Mouse (Mus musculus): ENCODE results near the gene Tcf21. TPM values are rescaled to one million over a fixed set of nuclear protein-coding genes. Genes with fewer than 3 reads are reported as not detected.

Gene Tcf21
- polyA plus RNA-seq, 1 experiment: not detected

GRCm38 (mm10) chr10:22826244-22826643 is 6.3 kb upstream of the Tcf21 start:
- Histone ChIP-seq H3K79me2 (ENCODE audit: control insufficient read depth, insufficient read depth) (no peaks in the 10 kb centered on the region), H3K4me3 (ENCODE audit: insufficient read depth, poor library complexity, severe bottlenecking) (no peak overlapping the region), H3K36me3 (ENCODE audit: control insufficient read depth, insufficient read depth) (no peaks in the 10 kb centered on the region), H3K27me3 (ENCODE audit: control insufficient read depth, insufficient read depth, insufficient read length) (peaks cover 5% of the 10 kb centered on the region), H3ac (ENCODE audit: control insufficient read depth, insufficient read length, low read depth) (no peak overlapping the region), H3K79me3 (ENCODE audit: low read depth) (no peaks in the 10 kb centered on the region)
- no peak for TF ChIP-seq FOSL1 (IDR thresholded peaks at IDR 0.05; ENCODE audit: insufficient read depth, low read length, poor library complexity, severe bottlenecking)

- Histone ChIP-seq H3K79me3 (ENCODE audit: low read depth) (no peaks in the 10 kb centered on the region), H3K36me3 (ENCODE audit: control insufficient read depth, insufficient read depth) (no peaks in the 10 kb centered on the region), H3K4me3 (ENCODE audit: insufficient read depth, poor library complexity, severe bottlenecking) (no peak overlapping the region), H3K79me2 (ENCODE audit: control insufficient read depth, insufficient read depth) (no peaks in the 10 kb centered on the region), H3ac (ENCODE audit: control insufficient read depth, insufficient read length, low read depth) (no peak overlapping the region), H3K27me3 (ENCODE audit: control insufficient read depth, insufficient read depth, insufficient read length) (peaks cover 19% of the 10 kb centered on the region)
- TF ChIP-seq FOSL1 (IDR thresholded peaks at IDR 0.05; ENCODE audit: insufficient read depth, low read length, poor library complexity, severe bottlenecking): no peak
- no peak for TF ChIP-seq MYOD1 (IDR thresholded peaks at IDR 0.05; ENCODE audit: control insufficient read depth, insufficient read length, low read depth)
- TF ChIP-seq CTCF (IDR thresholded peaks at IDR 0.05; ENCODE audit: control insufficient read depth, insufficient read depth, insufficient read length): no peak
- TF ChIP-seq MYOG (IDR thresholded peaks at IDR 0.05; ENCODE audit: control insufficient read depth, extremely low read depth, insufficient read length): no peak
- TF ChIP-seq USF1 (IDR thresholded peaks at IDR 0.05; ENCODE audit: low read depth): no peak
- no peak for TF ChIP-seq CEBPB (IDR thresholded peaks at IDR 0.05; ENCODE audit: low read depth)
- TF ChIP-seq MAX (IDR thresholded peaks at IDR 0.05): no peak
Observed at GRCm38 (mm10) chr10:22822896-22823295, 2.9 kb upstream of the Tcf21 start.

- H3K36me3 ChIP-seq (ENCODE audit: control insufficient read depth, insufficient read depth): no peaks in the 10 kb centered on the region
- peaks cover 24% of the 10 kb centered on the region for H3K27me3 ChIP-seq (ENCODE audit: control insufficient read depth, insufficient read depth, insufficient read length)
Observed at GRCm38 (mm10) chr10:22822486-22822885, 2.5 kb upstream of the Tcf21 start.

GRCm38 (mm10) chr10:22821709-22822108 is 1.7 kb upstream of the Tcf21 start:
- Histone ChIP-seq H3K36me3 (ENCODE audit: control insufficient read depth, insufficient read depth) (no peaks in the 10 kb centered on the region), H3ac (ENCODE audit: control insufficient read depth, insufficient read length, low read depth) (no peak overlapping the region), H3K27me3 (ENCODE audit: control insufficient read depth, insufficient read depth, insufficient read length) (peaks cover 26% of the 10 kb centered on the region), H3K4me3 (ENCODE audit: insufficient read depth, poor library complexity, severe bottlenecking) (no peak overlapping the region), H3K79me3 (ENCODE audit: low read depth) (no peaks in the 10 kb centered on the region), H3K79me2 (ENCODE audit: control insufficient read depth, insufficient read depth) (no peaks in the 10 kb centered on the region)
- TF ChIP-seq CTCF (IDR thresholded peaks at IDR 0.05; ENCODE audit: control insufficient read depth, insufficient read depth, insufficient read length): no peak
- no peak for TF ChIP-seq MYOG (IDR thresholded peaks at IDR 0.05; ENCODE audit: control insufficient read depth, extremely low read depth, insufficient read length)
- no peak for TF ChIP-seq CEBPB (IDR thresholded peaks at IDR 0.05; ENCODE audit: low read depth)
- no peak for TF ChIP-seq MYOD1 (IDR thresholded peaks at IDR 0.05; ENCODE audit: control insufficient read depth, insufficient read length, low read depth)
- no peak for TF ChIP-seq USF1 (IDR thresholded peaks at IDR 0.05; ENCODE audit: low read depth)
- TF ChIP-seq FOSL1 (IDR thresholded peaks at IDR 0.05; ENCODE audit: insufficient read depth, low read length, poor library complexity, severe bottlenecking): no peak
- no peak for TF ChIP-seq MAX (IDR thresholded peaks at IDR 0.05)

More at GRCm38 (mm10) chr10:22822486-22822885, 2.5 kb upstream of the Tcf21 start:
- H3K4me3 ChIP-seq (ENCODE audit: insufficient read depth, poor library complexity, severe bottlenecking): no peak overlapping the region
- H3K79me3 ChIP-seq (ENCODE audit: low read depth): no peaks in the 10 kb centered on the region
- H3ac ChIP-seq (ENCODE audit: control insufficient read depth, insufficient read length, low read depth): no peak overlapping the region
- no peak for TF ChIP-seq MYOG (IDR thresholded peaks at IDR 0.05; ENCODE audit: control insufficient read depth, extremely low read depth, insufficient read length)
- TF ChIP-seq FOSL1 (IDR thresholded peaks at IDR 0.05; ENCODE audit: insufficient read depth, low read length, poor library complexity, severe bottlenecking): no peak
- TF ChIP-seq CEBPB (IDR thresholded peaks at IDR 0.05; ENCODE audit: low read depth): no peak
- no peak for TF ChIP-seq MAX (IDR thresholded peaks at IDR 0.05)
- TF ChIP-seq USF1 (IDR thresholded peaks at IDR 0.05; ENCODE audit: low read depth): no peak
- no peak for TF ChIP-seq MYOD1 (IDR thresholded peaks at IDR 0.05; ENCODE audit: control insufficient read depth, insufficient read length, low read depth)
- TF ChIP-seq CTCF (IDR thresholded peaks at IDR 0.05; ENCODE audit: control insufficient read depth, insufficient read depth, insufficient read length): no peak
- no peaks in the 10 kb centered on the region for H3K79me2 ChIP-seq (ENCODE audit: control insufficient read depth, insufficient read depth)

- Histone ChIP-seq H3ac (ENCODE audit: control insufficient read depth, insufficient read length, low read depth) (no peak overlapping the region), H3K36me3 (ENCODE audit: control insufficient read depth, insufficient read depth) (no peaks in the 10 kb centered on the region), H3K79me2 (ENCODE audit: control insufficient read depth, insufficient read depth) (no peaks in the 10 kb centered on the region), H3K79me3 (ENCODE audit: low read depth) (no peaks in the 10 kb centered on the region), H3K27me3 (ENCODE audit: control insufficient read depth, insufficient read depth, insufficient read length) (peaks cover 29% of the 10 kb centered on the region), H3K4me3 (ENCODE audit: insufficient read depth, poor library complexity, severe bottlenecking) (no peak overlapping the region)
- TF ChIP-seq CEBPB (IDR thresholded peaks at IDR 0.05; ENCODE audit: low read depth): no peak
- no peak for TF ChIP-seq MYOD1 (IDR thresholded peaks at IDR 0.05; ENCODE audit: control insufficient read depth, insufficient read length, low read depth)
- TF ChIP-seq MAX (IDR thresholded peaks at IDR 0.05): no peak
- no peak for TF ChIP-seq USF1 (IDR thresholded peaks at IDR 0.05; ENCODE audit: low read depth)
- no peak for TF ChIP-seq FOSL1 (IDR thresholded peaks at IDR 0.05; ENCODE audit: insufficient read depth, low read length, poor library complexity, severe bottlenecking)
- no peak for TF ChIP-seq MYOG (IDR thresholded peaks at IDR 0.05; ENCODE audit: control insufficient read depth, extremely low read depth, insufficient read length)
- no peak for TF ChIP-seq CTCF (IDR thresholded peaks at IDR 0.05; ENCODE audit: control insufficient read depth, insufficient read depth, insufficient read length)
Observed at GRCm38 (mm10) chr10:22821267-22821666, 1.3 kb upstream of the Tcf21 start.

- Histone ChIP-seq H3ac (ENCODE audit: control insufficient read depth, insufficient read length, low read depth) (no peak overlapping the region), H3K36me3 (ENCODE audit: control insufficient read depth, insufficient read depth) (no peaks in the 10 kb centered on the region), H3K4me3 (ENCODE audit: insufficient read depth, poor library complexity, severe bottlenecking) (no peak overlapping the region), H3K79me2 (ENCODE audit: control insufficient read depth, insufficient read depth) (no peaks in the 10 kb centered on the region), H3K27me3 (ENCODE audit: control insufficient read depth, insufficient read depth, insufficient read length) (peaks cover 33% of the 10 kb centered on the region), H3K79me3 (ENCODE audit: low read depth) (no peaks in the 10 kb centered on the region)
- TF ChIP-seq MYOG (IDR thresholded peaks at IDR 0.05; ENCODE audit: control insufficient read depth, extremely low read depth, insufficient read length) (no peak), CEBPB (IDR thresholded peaks at IDR 0.05; ENCODE audit: low read depth) (no peak), USF1 (IDR thresholded peaks at IDR 0.05; ENCODE audit: low read depth) (no peak), MYOD1 (IDR thresholded peaks at IDR 0.05; ENCODE audit: control insufficient read depth, insufficient read length, low read depth) (no peak), MAX (IDR thresholded peaks at IDR 0.05) (no peak), CTCF (IDR thresholded peaks at IDR 0.05; ENCODE audit: control insufficient read depth, insufficient read depth, insufficient read length) (no peak), FOSL1 (IDR thresholded peaks at IDR 0.05; ENCODE audit: insufficient read depth, low read length, poor library complexity, severe bottlenecking) (no peak)
Observed at GRCm38 (mm10) chr10:22820841-22821240, 867 bp upstream of the Tcf21 start.
